Mouse (Mus musculus) layer of hippocampus, adult 6 months (tissue): ENCODE measurements around the gene Arntl. TPM values are rescaled to one million over a fixed set of nuclear protein-coding genes. Genes with fewer than 3 reads are reported as not detected.

Experiments
- long read RNA-seq, 2 experiments: library from polyadenylated mRNA; unstranded; transcript quantifications; one replicate each; pipeline ENCODE4 v2.0.0; 2019 to 2020
- polyA plus RNA-seq: library from polyadenylated mRNA; unstranded; fragments of <200 nt; fragmentation: Nextera tagmentation; gene quantifications from 2 replicates; pipeline ENCODE4 v1.2.3, GENCODE M21; 2021

Gene Arntl
- 16.0 and 19.4 TPM in 2 replicates for polyA plus RNA-seq
- long read RNA-seq, experiment 1, transcript Arntl-201 (20 exons, 2,908 nt), result major isoform, 14 of 45 reads
- long read RNA-seq, experiment 1, partial matches to known transcripts, result 9 of 45 reads
- long read RNA-seq, experiment 1, other reads (novel, unspliced or antisense), result 22 of 45 reads
- long read RNA-seq, experiment 2, transcript Arntl-201 (20 exons, 2,908 nt), result major isoform, 74 of 175 reads
- long read RNA-seq, experiment 2, partial matches to known transcripts, result 17 of 175 reads
- long read RNA-seq, experiment 2, other reads (novel, unspliced or antisense), result 84 of 175 reads

DNA sequence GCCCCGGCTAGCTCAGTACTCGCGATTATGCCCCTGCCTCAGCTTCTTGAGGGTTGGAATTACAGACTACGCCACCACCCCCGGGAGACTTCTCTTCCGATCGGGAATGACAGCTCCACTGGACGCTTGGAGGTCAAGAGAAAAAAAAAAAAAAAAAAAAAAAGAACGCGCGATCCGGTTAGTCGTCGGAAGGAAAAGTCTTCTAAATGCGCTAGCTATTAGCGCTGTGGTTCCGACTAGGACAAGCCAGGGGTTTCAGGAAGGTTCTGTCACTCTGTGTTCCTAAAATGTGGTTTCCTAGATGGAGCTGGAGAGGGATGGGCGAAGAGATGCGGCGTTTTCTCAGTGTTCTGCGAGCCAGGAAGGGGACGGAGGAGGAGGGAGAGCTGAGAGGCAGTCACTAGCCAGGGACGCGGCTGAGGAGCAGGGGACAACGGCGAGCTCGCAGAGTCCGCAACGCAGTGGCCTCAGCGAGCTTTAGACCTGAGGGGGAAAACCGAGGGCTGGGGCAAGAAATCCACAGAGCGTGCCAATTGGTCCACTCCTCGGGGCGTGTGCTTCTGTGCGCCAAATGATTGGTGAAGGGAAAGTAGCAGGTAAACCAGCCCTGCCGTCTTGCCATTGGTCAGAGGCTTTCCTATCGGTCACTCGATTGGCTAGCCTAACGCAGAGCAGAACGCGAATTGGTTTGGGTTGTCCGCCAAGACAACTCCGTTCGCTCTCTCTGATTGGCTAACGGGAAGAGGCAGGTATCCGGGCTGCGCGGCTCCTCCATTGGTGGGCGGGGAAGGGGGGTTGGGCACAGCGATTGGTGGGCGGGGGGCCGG lies at the start of gene Arntl:
TSS of gene Arntl (plus strand) at position 822 of the 827 bp plus-strand sequence.

Other genes with a start within 250 kb of the Arntl start
- gene Btbd10, start 161.9 kb downstream of the Arntl start, polyA plus RNA-seq, result 47.2 and 48.5 TPM in 2 replicates
- gene Pth, start 181.1 kb downstream of the Arntl start, polyA plus RNA-seq, result not detected in 2 replicates